Mouse (Mus musculus) heart, adult 11 months (tissue): ENCODE measurements around the gene Galnt11.
A peak's percentile ranks its signal among the peaks of the same experiment; 100 is the strongest.

Experiments
- DNase-seq: peaks from one replicate; pipeline ENCODE4 v3.0.0; 2022

Galnt11 gene

DNA sequence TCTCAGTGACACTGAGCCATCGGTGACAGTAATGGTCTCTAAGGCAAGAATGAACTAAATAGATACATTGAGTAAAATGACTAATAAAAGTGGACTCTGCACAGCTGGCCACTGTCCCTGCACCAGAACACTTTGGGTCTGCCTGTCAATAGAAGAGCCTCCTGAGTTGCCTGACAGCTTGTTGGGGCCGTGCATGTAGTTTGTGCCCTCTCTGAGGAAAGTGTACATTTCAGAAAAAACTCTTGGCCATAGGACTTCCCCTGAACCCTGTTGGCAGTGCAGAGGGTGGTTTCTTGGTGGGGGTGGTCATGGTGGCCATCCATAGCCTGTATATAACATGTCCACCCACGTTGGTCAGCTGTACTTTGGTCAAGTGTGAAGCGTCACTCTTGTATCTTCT is 32.8 kb downstream of the Galnt11 start:
- no peak for DNase-seq

GRCm38 (mm10) chr5:25256686-25257085 is 35.0 kb downstream of the Galnt11 start:
- DNase-seq = peak; percentile 9

DNA sequence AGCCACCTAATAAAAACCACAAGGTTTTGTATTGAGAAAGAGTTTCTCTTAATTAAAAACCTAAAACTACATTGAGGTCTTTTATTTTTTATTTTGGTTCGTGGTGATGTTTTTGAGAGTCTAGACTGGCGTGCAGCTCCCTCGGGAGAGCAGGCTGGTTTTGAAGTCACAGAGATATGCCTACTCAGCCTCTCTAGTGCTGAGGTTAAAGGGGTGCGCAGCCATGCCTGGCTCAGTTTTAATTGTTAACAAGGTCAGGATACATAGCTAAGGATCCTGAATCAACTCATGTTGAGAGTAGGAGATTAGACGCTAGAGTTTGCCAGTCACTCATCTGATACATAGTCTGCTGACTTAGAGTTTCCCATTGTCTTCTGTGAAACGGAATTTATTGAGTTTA is 39.7 kb downstream of the Galnt11 start:
- DNase-seq = peak; percentile 56

DNA sequence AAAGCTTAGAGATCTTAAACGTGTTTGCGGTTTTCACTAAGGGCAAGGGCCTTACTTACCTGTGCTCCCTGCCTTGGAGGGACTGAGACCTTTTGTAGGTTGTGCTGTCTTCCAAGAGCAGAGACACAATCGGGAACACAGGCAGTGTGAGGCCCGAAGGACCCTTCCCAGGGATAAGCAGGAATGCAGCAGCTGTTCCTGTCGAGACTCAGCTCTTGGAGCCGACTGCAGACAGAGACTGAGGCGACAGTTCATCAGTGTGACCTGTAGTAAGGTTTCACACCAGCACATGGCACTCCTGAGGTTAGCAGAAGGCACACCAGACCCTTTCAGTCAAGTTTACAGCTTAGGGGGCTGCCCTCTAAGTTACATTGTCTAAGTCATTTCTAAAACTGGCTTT is 40.6 kb downstream of the Galnt11 start:
- peak; percentile 78 for DNase-seq

DNA sequence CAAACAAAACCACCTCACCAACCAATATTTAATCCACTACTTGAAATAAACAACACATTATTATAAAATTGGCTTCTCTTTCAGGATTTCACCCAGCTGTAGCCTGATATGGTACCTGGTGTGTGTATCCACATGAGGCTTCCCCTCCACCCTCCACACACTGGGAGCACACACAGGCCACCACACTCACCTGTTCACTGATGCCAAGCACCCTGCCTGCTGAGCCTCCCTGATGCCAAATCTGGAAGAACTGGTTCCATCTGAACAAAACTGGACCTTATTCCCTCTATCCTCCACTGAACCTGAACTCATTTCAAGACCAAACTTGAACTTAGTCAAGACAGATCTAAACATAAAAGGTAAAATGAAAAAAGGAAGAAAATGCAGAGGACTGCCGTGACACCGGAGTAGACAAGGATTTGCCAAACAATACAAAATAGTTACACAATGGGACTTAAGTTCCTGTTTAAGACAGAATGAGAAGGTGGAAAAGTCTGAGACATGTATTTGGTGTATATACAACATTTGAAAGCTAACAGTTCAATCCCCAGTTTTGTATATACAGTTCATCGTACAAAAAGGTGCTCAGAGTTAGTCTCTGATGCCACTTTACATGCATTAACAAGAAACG is 46.7 kb downstream of the Galnt11 start:
- peak; percentile 69 for DNase-seq

DNA sequence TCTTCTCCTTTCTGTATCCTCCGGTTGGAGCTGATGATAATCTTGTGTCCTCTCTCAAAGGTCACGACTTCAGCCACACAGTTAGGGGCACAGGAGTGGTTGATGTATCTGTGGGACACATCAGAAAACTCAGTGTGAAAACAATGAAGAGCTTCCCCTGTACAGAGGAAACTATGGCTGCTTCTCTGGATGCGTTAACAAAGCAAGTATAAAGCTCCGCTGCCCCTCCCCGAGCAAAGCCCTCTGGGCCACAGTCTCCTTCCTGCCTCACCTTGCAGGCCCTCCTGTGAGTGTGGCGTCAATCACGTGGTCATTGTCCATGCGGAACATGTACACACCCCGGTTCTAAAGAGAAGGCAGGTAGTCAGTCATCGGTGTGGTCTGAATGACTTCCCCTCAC is 53.9 kb downstream of the Galnt11 start:
- DNase-seq = peak; percentile 72

GRCm38 (mm10) chr5:25276365-25276764 is 54.7 kb downstream of the Galnt11 start:
- DNase-seq = peak; percentile 83

DNA sequence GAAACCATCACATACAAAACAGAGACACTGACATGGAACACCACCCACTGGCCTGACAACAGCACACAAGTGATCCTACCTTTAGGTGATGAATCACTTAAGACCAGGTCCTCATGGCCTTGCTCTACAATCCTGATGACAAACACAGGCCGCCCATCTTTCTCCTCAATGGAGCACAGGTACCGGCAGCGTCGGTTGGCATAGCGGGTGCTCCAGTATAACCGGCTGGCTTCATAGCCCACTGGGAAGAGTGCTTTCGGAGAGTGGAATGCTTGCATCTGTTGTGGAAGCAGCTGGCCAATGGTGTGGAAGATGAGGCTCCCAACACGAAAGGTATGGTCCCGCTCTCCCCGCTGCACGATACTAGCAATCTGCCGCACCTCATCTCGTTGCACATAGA is 62.3 kb downstream of the Galnt11 start:
- DNase-seq = peak; percentile 75

- DNase-seq = no peak
Measured at GRCm38 (mm10) chr5:25296830-25297229, 75.1 kb downstream of the Galnt11 start.

GRCm38 (mm10) chr5:25310226-25310625 is 88.5 kb downstream of the Galnt11 start:
- DNase-seq = no peak

DNA sequence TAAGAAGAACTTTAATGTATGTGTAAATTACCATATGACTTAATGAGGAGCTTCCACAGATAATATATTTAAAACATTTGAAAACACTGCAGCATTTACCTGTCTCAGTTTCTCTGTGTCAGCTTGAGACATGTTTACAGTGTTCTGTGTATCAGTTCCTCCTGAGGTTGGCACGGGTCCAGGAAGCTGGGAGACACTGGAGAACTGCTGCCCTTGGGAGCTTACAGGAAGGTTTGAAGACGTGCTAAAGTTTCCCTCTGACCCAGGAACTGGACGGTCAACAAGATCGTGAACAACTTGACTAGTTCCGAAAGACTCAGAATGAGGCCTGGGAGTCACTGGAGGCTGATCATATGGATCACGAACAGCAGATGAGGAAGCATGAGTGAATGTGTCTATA is 92.2 kb downstream of the Galnt11 start:
- DNase-seq = peak; percentile 87
